Mouse (Mus musculus) liver, embryonic 11.5 days (tissue): Measurements from ENCODE around the gene Capg. TPM values are rescaled to one million over a fixed set of nuclear protein-coding genes. Genes with fewer than 3 reads are reported as not detected.
A peak's percentile ranks its signal among the peaks of the same experiment; 100 is the strongest.

Experiments used
- ATAC-seq: fragments of 200-750 bp; cut with Nextera tagmentation; replicated peaks from 2 replicates; pipeline ENCODE4 v1.8.0; 2017; ENCODE audit warnings: moderate number of reproducible peaks, mild to moderate bottlenecking, moderate TSS enrichment, moderate library complexity; ENCODE audit not compliant: low FRiP score
- DNase-seq: peaks from one replicate; pipeline ENCODE4 v3.0.0-alpha.2; 2017; ENCODE audit warnings: low spot score
- H3K27ac ChIP-seq: fragments of 300-500 bp; sonication (generic); 2 replicates; pipeline ENCODE4 v1.5.1; 2014; ENCODE audit warnings: mild to moderate bottlenecking, low read depth, low read length, control low read depth
- H3K27me3 ChIP-seq: fragments of 300-500 bp; sonication (generic); replicated peaks from 2 replicates; pipeline ENCODE4 v1.6.1; 2014; ENCODE audit warnings: low read length, mixed read lengths; ENCODE audit not compliant: control insufficient read depth, insufficient read depth
- H3K36me3 ChIP-seq: fragments of 300-500 bp; sonication (generic); 2 replicates; pipeline ENCODE4 v1.6.1; 2014; ENCODE audit warnings: mild to moderate bottlenecking, low read length, moderate library complexity, mixed read lengths; ENCODE audit not compliant: control insufficient read depth, insufficient read depth
- H3K4me1 ChIP-seq: fragments of 300-500 bp; sonication (generic); replicated peaks from 2 replicates; pipeline ENCODE4 v1.6.1; 2014; ENCODE audit warnings: low read length, mixed read lengths; ENCODE audit not compliant: control insufficient read depth, insufficient read depth
- H3K4me2 ChIP-seq: fragments of 300-500 bp; sonication (generic); 2 replicates; pipeline ENCODE4 v1.6.1; 2014; ENCODE audit warnings: mild to moderate bottlenecking, control low read depth, moderate library complexity
- H3K4me3 ChIP-seq: fragments of 300-500 bp; sonication (generic); 2 replicates; pipeline ENCODE4 v1.5.1; 2014; ENCODE audit warnings: low read depth, low read length, control low read depth
- H3K9ac ChIP-seq: fragments of 300-500 bp; sonication (generic); 2 replicates; pipeline ENCODE4 v1.6.1; 2014; ENCODE audit warnings: low read depth, low read length, control low read depth
- H3K9me3 ChIP-seq: fragments of 300-500 bp; sonication (generic); 2 replicates; pipeline ENCODE4 v1.6.1; 2016; ENCODE audit warnings: low read length, inconsistent platforms, mixed read lengths; ENCODE audit not compliant: control insufficient read depth
- WGBS: fragments of 180-500 bp; shearing (Covaris S2); extraction: QIAGEN DNeasy Blood & Tissue Kit; methylation state at CpG from one replicate; pipeline ENCODE4 v1.1.7; 2014; 5-methylcytosine and 5-hydroxymethylcytosine counted together
- polyA plus RNA-seq: library from polyadenylated mRNA; unstranded; fragments of >200 nt; fragmentation: Nextera tagmentation; extraction: Ambion mirVana; gene quantifications from 2 replicates; pipeline ENCODE4 v1.2.1, GENCODE M21; 2014

Gene Capg
- polyA plus RNA-seq, 1 experiment from 2014 or later, result 30.2 TPM

DNA sequence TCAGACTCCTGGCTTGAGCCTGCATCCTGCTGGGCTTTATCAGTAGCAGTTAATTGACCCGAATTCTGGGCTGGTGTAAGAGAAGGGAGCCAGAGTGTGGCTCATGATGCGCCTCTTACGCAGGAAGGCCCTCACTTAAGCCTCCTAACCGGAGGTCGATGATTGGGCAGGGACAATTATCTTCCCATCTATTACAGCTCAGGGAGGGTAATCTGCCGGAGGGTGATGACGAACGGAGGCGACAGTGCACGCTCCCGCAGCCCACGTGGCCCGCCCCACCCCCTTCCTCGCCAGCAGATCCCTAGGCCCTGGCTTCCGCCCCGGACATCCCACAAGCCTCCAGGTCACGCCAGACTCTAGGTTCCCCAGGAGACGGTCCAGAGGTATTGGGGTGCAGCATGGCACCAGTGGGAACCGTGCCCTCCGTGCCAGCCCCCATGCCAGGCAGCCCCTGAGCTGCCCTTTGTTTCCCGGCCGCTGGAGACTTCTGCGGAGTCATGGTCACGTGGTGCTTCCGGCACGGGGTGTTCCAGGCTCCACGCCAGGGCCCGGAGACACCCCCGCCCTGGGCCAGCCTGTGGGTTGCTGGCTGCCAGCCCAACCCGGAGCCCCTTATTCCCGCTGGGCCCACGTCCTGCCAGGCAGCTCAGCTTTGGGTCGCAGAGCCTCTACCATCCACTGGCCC lies 31.7 kb upstream of the Capg start:
- peak; percentile 93 for ATAC-seq
- WGBS, result 6% methylated on average over 33 of the region's 33 CpGs
- H3K4me3 ChIP-seq, result peak overlapping the region; percentile 43
- peaks cover 25% of the 10 kb centered on the region for H3K4me1 ChIP-seq
- DNase-seq, result peak; percentile 89
- H3K27ac ChIP-seq, result peak overlapping the region; percentile 84
- H3K36me3 ChIP-seq, result no peaks in the 10 kb centered on the region
- H3K9me3 ChIP-seq, result no peaks in the 10 kb centered on the region
- H3K27me3 ChIP-seq, result no peaks in the 10 kb centered on the region
- H3K4me2 ChIP-seq, result peak overlapping the region; percentile 75
- peak overlapping the region; percentile 74 for H3K9ac ChIP-seq

DNA sequence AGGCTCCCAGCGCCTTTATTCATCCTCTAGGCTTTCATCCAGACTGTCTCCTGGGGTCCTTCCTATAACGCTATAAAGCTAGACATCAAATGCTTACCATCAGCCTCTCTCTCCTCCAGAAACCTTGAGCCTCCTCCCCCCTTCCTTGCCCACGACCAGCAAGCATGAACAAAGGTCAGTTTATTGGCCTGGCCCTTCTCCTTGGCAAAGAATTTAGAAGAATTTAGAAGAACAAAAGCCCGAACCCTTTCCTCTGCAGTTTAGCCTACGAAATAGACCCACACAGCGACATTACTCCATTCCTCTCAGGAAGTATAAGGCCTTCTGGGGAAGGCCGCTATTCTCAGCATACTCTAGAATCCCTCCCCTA lies 31.1 kb upstream of the Capg start:
- H3K4me1 ChIP-seq, result peaks cover 25% of the 10 kb centered on the region
- no peaks in the 10 kb centered on the region for H3K27me3 ChIP-seq
- no peak for DNase-seq
- WGBS, result 57% methylated on average over 7 of the region's 7 CpGs
- H3K27ac ChIP-seq, result peak overlapping the region; percentile 6; the same call in 1 of the 2 replicates
- H3K9me3 ChIP-seq, result no peaks in the 10 kb centered on the region
- no peak for ATAC-seq
- no peaks in the 10 kb centered on the region for H3K36me3 ChIP-seq
- H3K4me3 ChIP-seq, result peak overlapping the region; percentile 43
- H3K9ac ChIP-seq, result peak overlapping the region; percentile 74
- H3K4me2 ChIP-seq, result peak overlapping the region; percentile 75

DNA sequence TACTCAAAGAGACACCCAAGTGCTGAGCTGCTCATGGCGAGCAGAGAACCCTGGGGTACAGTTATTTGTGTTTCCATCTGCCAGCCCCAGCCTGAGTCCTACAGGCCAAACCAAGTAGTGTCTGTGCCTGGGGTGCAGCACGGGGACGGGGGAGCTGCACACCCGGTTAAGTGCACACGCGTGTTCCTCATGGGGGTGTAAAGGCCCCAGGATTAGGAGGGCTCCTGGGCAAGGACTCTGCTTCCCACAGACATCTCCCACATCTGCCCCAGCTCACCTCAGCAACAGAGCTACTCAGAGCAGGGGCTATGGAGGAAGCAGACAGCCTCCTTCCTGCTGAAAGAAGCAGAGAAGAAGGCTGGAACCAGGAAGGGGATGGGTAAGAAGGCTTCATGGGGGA lies 28.5 kb upstream of the Capg start:
- no peak for ATAC-seq
- WGBS, result 89% methylated on average over 6 of the region's 6 CpGs

DNA sequence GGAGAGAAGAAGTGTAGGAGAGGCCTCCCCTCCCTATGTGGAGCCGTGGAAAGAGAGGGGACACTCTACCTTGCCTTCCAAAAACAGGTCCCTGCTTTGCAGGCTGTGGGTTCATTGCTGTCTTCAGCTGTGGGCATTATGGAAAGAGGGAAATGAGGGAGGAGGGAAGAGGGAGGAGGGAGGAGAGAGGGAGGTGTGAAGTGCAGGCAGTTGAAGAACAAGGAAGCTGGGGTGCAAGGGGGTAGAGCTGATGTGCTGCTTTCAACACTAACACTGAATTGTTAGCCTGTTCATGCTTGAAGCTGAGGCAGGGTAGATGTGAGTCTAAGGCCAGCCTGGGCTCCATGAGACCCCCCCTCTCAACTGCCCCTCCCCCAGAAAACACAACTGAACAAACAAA lies 25.3 kb upstream of the Capg start:
- no peak for DNase-seq
- H3K4me1 ChIP-seq, result peaks cover 3% of the 10 kb centered on the region; the same call in 1 of the 2 replicates
- 94% methylated on average over 1 of the region's 1 CpGs for WGBS

More for the DNA sequence above, 28.5 kb upstream of the Capg start:
- Histone ChIP-seq H3K27me3 (no peaks in the 10 kb centered on the region), H3K9ac (no peak overlapping the region), H3K4me1 (peaks cover 26% of the 10 kb centered on the region), H3K4me2 (no peak overlapping the region), H3K4me3 (no peak overlapping the region), H3K36me3 (no peaks in the 10 kb centered on the region), H3K27ac (no peak overlapping the region), H3K9me3 (no peaks in the 10 kb centered on the region)
- DNase-seq, result no peak

DNA sequence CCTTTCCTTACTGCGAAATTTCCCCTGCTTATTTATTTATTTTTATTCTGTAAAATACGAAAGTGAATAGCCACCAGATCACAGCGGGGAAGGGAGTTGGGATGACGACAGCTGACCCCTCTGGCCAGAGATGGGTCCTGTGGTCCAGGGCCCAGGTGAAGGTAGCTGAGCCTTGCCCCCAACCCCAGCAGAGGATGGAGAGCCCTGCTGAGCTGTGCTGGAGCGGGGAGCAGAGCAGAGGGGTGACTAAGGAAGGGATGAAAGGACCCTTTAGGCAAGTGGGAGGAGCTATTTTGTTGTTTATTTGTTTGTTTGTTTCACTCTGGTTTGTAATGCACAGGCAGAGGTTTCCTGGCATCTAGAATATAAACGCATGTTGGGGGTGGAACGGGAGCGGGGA lies 24.9 kb upstream of the Capg start:
- WGBS, result 45% methylated on average over 8 of the region's 8 CpGs
- ATAC-seq (no peak), DNase-seq (no peak)
- no peaks in the 10 kb centered on the region for H3K9me3 ChIP-seq
- peaks cover 3% of the 10 kb centered on the region; the same call in 1 of the 2 replicates for H3K4me1 ChIP-seq
- H3K4me3 ChIP-seq, result no peak overlapping the region
- H3K4me2 ChIP-seq, result no peak overlapping the region
- H3K27me3 ChIP-seq, result no peaks in the 10 kb centered on the region
- H3K27ac ChIP-seq, result no peak overlapping the region
- no peaks in the 10 kb centered on the region for H3K36me3 ChIP-seq
- H3K9ac ChIP-seq, result no peak overlapping the region

More for the DNA sequence above, 25.3 kb upstream of the Capg start:
- H3K9me3 ChIP-seq, result no peaks in the 10 kb centered on the region
- ATAC-seq, result no peak
- H3K27ac ChIP-seq, result no peak overlapping the region
- H3K4me3 ChIP-seq, result no peak overlapping the region
- no peak overlapping the region for H3K9ac ChIP-seq
- no peak overlapping the region for H3K4me2 ChIP-seq
- no peaks in the 10 kb centered on the region for H3K27me3 ChIP-seq
- H3K36me3 ChIP-seq, result no peaks in the 10 kb centered on the region

DNA sequence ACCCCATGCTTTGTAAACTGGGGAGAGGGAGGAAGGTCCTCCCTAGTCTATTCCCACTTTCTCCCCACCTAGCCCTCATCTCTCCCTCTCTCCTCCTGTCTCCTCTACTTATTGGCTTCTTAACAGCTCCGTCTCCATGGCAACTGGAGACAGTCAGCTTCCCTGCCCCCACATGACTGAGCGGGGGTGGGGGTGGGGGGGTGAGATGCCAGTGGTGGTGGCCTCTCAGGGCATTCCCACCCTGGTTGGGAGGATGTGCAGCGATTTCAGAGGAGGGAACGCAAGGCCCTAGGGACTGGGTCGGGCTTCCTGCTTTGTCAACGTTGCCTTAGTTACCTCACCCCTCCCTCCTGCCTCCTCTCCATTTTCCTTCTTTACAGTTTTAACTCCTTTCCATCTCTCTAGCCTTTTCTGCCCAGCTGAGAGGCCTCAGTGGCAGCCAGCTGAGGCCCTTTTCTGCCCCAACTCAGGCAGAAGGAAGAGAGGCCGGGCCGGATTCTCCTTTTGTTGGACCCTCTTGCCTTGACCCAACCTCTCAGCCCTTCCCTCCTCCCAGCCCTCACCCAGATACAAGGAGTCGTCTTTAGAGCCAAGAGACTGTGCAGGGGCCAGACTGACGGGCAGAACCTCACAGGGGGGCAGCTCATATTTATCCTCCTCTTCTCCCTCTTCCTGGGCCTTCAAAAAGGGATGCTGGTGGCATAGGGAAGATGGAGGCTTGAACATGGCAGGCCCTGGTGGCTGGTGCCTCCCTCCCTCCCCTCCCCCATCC lies 24.1 kb upstream of the Capg start:
- no peak overlapping the region for H3K4me3 ChIP-seq
- H3K27me3 ChIP-seq, result no peaks in the 10 kb centered on the region
- DNase-seq, result no peak
- peaks cover 3% of the 10 kb centered on the region; the same call in 1 of the 2 replicates for H3K4me1 ChIP-seq
- H3K9me3 ChIP-seq, result no peaks in the 10 kb centered on the region
- no peak overlapping the region for H3K9ac ChIP-seq
- 31% methylated on average over 10 of the region's 10 CpGs for WGBS
- no peak overlapping the region for H3K27ac ChIP-seq
- ATAC-seq, result no peak
- H3K4me2 ChIP-seq, result no peak overlapping the region
- no peaks in the 10 kb centered on the region for H3K36me3 ChIP-seq

DNA sequence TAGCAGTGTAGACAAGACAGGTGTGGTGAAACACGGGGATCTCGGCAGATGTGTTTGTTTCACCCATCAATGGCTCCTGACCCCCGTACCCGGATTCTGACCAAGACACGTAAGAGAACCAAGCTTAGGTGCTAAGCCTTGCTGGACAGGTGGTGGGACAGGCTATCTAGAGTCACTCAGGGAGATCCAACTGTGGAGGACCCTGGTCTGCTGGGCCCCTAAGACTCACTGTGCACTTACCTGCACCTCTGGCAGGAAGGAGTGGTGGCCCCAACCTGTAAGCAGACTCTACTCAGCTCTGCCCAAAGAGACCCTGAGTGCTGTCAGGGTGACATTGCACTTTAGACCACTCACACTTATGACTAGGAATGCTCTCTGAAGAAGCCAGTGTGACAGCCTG lies 23.3 kb upstream of the Capg start:
- 82% methylated on average over 5 of the region's 5 CpGs for WGBS
- ATAC-seq, result no peak

DNA sequence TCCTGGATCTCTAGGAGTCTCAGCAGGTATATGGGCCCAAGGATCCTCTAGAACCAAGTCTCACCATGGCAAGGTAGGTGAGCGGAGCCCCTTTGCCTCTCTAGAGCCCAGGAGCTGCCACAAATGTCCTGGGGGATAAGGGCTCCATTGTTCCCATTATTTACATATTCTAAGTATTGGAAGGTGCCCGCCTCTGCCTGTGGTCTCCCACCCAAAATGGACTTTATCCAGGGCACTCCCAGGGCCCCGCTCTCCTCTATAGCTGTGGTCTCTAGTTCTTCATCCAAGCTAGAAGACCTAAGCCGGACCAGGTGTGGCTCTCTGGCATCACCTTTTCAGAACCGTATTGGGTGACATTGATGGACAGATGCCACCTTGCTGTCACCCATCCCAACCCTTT lies 22.6 kb upstream of the Capg start, which contains the start of gene Sh2d6:
Gene Sh2d6, minus strand, starts transcription at position 101 of the 400 bp plus-strand sequence.
- 87% methylated on average over 5 of the region's 5 CpGs for WGBS
- H3K4me3 ChIP-seq, result no peak within 1 kb of the TSS
- peaks cover 3% of the 10 kb centered on the region; the same call in 1 of the 2 replicates for H3K4me1 ChIP-seq
- H3K9me3 ChIP-seq, result no peaks in the 10 kb centered on the region
- no peak within 1 kb of the TSS for H3K9ac ChIP-seq
- no peak for DNase-seq
- no peak within 1 kb of the TSS for H3K4me2 ChIP-seq
- H3K36me3 ChIP-seq, result no peaks in the 10 kb centered on the region
- H3K27ac ChIP-seq, result no peak within 1 kb of the TSS
- no peak for ATAC-seq
- no peaks in the 10 kb centered on the region for H3K27me3 ChIP-seq

More for the DNA sequence above, 23.3 kb upstream of the Capg start:
- no peaks in the 10 kb centered on the region for H3K36me3 ChIP-seq
- H3K9ac ChIP-seq, result no peak overlapping the region
- peaks cover 3% of the 10 kb centered on the region; the same call in 1 of the 2 replicates for H3K4me1 ChIP-seq
- DNase-seq, result no peak
- no peak overlapping the region for H3K4me3 ChIP-seq
- H3K9me3 ChIP-seq, result no peaks in the 10 kb centered on the region
- H3K27ac ChIP-seq, result no peak overlapping the region
- no peak overlapping the region for H3K4me2 ChIP-seq
- H3K27me3 ChIP-seq, result no peaks in the 10 kb centered on the region
